Mouse (Mus musculus): ENCODE data around the gene Arrb1. TPM values are rescaled to one million over a fixed set of nuclear protein-coding genes. Genes with fewer than 3 reads are reported as not detected.

The Arrb1 gene
- polyA plus RNA-seq, 2 experiments from 2014 or later, result 12.3 to 22.0 TPM

- no peak for ATAC-seq
Observed at GRCm38 (mm10) chr7:99538421-99538820, 3.2 kb downstream of the Arrb1 start.

- no peak for ATAC-seq
Observed at GRCm38 (mm10) chr7:99539201-99539891, 4.1 kb downstream of the Arrb1 start.

DNA sequence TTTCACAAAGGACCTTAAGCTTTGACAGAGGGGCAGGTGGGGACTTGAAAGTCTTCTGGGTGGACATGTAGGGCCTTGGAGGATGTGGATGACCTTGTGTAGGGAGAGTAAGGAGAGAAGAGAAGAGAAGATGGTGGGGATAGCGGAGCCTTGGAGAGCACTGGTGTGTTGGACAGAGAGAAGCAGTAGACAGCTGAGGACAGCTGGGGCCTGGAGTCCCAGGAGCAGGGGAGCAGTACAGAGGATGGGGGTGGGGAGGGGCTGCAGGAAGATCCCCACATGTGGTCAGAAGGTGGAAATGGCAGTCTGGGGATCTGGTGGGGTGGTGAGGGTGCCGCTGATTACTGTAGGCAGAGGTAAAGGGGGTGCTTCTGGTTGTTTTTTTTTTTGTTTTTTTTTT, 4.8 kb downstream of the Arrb1 start:
- ATAC-seq, result no peak

- ATAC-seq, result no peak
Observed at GRCm38 (mm10) chr7:99541204-99541603, 5.9 kb downstream of the Arrb1 start.

DNA sequence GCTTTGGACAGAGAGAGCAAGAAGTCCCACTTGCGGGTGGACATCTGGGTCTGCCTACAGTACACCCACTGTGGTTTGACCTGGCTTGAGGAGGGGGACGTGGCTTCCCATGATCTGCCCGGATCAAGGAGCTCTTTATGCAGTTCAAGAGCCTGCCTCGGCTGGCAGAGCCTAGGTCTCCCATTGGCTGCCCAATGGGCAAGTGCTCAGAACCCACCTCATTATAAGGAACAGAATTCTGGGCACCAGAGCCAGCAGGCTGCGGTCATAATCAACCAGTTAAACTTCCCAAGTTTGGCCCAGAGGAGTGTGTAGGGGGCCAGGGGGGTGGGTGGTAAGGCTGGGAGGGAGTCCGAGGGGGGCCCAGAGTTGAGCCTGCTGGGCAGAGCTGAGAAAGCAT, 9.0 kb downstream of the Arrb1 start:
- ATAC-seq, result no peak

DNA sequence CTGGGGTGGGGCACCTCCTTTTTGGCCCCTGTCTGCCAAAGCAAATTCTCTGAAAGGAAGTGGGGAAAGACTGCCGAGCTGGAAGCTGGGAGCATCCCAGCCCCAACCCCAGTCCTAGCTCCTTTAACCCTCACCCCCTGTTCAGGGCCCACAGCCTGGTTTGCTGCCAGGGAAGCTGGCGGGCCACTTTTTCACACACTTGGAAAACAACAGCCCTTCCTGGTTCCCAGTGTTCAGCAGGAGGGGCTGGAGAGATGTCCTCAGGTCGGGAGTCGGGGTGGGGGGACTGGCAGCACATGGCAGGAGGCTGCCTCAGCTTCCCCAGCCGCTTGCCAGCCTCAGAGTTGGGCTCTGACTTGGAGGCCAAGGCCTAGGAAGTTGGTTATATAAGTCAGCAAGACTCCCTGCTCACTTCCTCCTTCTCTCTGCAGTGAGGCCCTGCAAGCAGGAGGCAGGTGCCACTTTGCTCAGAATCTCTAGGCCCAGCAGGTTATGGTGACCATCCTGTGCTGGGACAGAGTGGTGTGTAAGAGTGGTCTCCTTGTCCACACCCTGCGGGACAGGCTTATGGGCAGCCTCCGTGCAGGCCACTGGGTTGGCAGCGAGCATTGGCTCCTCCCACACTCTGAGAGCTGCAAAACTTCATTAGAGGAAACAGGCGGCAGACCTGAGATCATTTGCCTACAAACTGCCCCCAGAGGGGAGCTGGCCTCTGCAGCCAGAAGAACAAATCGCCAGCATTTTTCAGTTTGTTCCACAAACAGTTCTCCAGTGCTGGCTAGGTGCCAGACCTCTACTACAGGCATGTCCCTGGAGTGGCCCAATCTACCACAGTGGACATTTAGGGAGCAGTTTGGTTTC, 10.8 kb downstream of the Arrb1 start:
- ATAC-seq, result peak; percentile 87

DNA sequence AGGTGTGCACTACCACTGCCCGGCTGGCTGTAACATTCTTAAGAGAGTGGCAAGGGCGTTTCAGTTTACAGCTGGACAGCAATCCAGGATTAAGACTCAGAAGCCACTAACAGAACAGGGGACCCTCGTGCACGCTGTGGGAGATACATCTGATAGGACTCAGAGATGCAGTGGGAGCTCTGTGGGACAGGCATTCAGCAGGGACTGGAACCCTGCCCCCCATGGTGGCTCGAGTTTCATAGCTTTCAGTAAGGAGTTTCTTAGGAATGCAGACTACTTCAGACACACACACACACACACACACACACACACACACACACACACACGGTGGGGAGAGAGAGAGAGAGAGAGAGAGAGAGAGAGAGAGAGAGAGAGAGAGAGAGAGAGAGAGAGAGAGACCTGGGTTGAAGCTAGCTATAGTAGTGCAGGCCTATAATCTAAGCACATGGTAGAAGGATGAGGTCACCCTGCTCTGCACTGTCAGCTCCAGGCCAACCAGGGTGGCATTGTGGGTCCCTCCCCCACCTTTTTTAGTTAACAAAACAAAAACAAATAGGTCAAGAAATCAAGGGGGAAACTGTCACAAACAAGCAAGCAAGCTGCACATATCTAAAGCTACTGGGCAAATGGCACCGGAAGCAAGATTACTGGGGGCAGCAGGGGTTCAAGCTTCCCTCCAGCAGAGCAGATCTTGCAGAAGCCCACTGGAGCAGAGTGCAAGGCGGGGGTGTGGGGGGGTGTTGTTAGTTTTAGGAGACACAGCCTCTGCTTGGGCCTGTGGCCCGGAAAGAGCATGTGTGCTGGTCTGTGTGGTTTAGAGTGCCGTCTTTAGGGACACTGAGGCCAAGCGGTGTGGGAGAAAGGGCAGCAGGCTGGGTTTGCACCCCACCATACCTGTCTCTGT, 12.6 kb downstream of the Arrb1 start:
- no peak for ATAC-seq

GRCm38 (mm10) chr7:99549668-99550067, 14.4 kb downstream of the Arrb1 start:
- no peak for ATAC-seq

- no peak for ATAC-seq
Observed at GRCm38 (mm10) chr7:99551623-99552022, 16.4 kb downstream of the Arrb1 start.

DNA sequence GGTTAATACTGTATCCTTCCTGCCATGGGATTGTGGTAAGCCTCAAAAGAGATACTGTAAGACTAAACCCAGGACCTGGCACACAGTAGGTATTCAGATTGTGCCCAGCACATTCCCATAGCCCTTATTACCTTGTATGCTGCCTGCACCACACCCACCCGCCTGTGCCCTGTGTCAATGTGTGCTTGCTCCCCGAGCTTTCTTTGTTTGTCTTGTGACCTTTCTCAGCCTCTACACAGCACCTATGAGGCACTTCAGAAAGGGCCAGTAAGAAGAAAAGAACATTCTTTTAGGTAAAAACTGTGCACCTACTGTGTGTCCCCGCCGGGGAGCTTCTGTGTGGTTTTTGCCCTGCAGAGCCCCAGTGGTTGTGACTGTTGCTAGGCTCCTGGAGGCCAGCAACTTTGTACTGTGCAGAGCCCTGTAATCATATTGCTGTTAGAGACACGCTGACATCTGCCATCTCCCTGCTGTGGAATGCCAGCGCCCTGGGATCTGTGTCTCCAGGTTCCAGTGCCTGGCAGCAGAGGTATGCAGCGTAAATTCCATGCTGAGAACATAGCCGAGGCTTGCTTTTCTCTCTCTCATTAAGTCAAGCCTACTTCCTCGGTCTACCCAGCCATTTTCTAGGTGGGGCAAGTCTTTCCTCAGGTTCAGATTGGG, 18.1 kb downstream of the Arrb1 start:
- ATAC-seq, result no peak

GRCm38 (mm10) chr7:99553885-99554269, 18.6 kb downstream of the Arrb1 start:
- ATAC-seq, result no peak

GRCm38 (mm10) chr7:99555862-99556261, 20.6 kb downstream of the Arrb1 start:
- ATAC-seq, result peak; percentile 49

DNA sequence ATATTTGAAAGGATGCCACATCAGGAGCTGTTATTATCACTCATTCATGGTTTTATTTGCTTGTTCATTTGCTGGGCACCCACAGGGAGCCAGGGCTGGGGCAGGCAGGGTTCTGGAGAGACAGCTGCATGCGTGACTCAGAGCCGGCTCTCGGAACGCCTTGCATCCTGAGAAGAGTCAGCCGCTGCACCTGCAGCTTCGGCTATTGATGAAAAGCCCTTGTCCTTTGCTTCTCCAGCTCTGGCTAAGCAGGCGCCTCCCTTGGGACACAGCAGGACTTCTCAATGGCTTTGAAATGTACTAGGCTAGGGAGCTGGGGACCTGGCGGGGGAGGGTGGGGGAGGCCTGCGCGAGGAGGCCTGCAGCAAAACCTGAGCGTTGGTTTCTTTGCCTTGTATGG, 23.8 kb downstream of the Arrb1 start:
- no peak for ATAC-seq

DNA sequence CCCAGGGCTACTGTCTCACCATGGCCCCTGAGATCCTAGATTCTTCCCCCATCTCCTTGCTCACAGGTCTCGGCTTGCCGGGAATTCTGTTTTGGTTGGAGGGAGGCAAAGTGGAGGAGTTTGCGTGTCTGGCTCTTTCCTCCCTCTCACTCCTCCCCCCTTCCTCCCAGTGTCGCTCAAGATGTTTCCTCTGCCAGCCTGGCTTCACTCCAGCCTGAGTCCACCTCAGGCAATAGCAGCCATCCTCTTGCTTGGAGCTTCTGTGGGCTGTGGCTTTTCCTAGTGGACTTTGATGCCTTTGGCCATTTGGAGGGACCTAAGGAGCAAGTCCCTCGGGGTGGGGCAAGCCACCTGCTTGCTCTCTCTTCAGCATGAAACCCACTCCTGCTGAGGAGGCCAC, 27.2 kb downstream of the Arrb1 start:
- no peak for ATAC-seq

DNA sequence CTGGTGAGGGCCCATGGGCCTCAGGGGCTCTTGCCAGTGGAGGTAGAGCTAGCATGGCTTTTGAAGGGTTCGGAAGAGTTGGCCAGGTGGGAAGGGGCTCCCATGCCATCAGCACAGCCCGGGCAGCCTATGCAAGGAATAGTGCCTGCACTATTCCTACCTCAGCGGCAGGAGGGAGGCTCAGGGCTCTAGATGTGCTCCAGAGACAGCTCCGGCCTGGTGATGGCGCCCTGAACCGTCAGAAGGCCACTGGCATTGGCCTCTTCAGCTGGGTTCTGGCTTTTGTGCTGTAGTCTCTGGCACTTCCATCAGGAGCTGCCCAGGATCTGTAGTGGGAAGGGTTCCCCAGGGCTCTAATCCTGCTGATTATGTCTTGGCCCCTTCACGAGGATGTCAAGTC, 28.0 kb downstream of the Arrb1 start:
- no peak for ATAC-seq

GRCm38 (mm10) chr7:99565325-99565881, 30.1 kb downstream of the Arrb1 start:
- no peak for ATAC-seq

DNA sequence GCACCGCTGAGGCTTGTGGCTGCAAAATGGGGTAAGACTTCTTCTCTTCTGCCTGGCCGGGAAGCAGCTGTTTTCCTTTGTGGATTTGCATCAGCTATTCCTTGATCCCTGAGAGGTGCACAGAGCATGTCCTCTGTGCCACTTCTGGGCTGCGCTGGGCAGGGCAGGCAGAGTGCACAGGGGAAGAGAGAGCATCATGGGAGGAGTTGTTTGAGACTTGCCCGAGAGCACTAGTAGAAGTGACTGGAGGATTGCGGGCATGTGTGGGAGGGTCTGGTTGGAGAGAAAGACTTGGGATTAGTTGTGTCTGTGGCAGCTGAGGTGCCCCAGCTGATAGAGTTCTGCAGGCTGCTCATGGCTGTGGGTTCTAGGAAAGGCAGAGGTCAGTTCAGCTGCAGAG, 35.4 kb downstream of the Arrb1 start:
- no peak for ATAC-seq

- peak; percentile 53 for ATAC-seq
Observed at GRCm38 (mm10) chr7:99572931-99573330, 37.7 kb downstream of the Arrb1 start.

GRCm38 (mm10) chr7:99573351-99573750, 38.1 kb downstream of the Arrb1 start:
- ATAC-seq, result no peak

DNA sequence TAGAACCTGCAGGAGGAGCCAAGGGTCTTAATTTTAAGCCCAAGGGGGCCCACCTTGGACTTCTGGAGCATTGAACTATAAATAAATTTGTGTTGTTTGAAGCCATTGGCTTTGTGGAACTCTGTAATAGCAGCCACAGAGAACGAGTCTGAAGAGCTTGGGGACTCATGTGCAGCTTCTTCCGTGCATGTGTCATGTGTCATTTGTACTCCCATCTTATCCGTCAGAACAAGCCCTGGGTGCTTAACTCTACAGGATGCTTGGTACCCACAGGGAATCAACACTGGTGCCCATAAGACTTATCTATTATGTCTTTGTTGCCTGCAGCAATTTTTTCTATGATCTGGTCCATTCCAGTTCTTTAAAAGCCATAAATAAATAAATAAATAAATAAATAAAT, 43.0 kb downstream of the Arrb1 start:
- ATAC-seq, result no peak

DNA sequence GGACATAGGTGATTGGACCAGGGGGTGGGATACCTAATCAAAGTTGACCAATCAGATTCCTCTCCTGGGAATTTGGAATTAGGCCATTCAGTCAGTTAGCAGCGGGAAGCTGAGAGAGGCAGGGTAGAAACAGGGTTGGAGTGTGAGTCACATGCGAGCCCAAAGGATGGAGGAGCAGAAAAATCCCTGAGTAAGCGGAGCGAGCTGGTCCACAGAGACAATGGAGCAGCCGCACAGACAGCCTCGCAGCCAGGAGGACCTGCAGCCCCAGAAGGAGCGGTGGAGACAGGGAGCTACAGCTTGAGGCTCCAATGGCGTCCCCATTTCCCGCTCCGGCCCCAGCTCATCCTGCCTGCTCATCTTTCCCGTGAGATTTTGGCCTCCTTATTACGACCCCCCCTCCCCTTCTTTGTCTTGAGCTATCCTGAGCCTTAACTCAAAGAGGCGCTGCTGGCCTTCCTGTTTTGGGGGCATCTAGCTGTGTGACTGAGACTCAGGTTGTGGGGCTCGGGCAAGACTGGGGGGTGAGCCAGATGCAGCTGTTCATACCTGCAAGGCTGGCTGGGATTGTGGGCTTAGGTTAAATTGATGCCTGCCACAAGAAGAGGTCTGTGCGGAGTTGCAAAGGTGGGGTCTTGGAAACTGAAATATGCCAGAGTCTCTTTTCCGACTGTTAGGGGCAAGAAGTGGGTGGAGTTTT, 44.4 kb downstream of the Arrb1 start:
- ATAC-seq, result no peak

DNA sequence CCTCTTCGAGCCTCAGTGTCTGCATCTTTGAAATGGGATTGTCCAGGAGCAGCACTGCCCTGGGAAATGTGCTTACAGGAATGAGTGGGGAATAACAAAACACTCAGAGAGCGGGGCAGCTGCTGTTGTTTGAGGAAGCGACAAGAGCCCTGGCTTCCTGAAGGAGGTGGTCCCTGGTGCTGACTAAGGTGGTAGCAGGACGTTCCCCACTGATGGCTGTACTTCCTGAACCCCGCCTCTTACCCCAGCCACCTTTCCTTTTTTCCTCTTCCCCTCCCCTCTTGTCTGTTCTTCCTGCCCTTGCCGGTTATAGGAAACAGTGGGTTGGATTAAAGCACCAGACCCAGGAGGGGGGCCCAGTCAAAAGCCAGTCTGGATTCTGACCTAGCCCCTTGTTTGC, 45.0 kb downstream of the Arrb1 start:
- no peak for ATAC-seq
